ENCODE assay signal across 17 mouse cellular contexts in the genomic region with DNA sequence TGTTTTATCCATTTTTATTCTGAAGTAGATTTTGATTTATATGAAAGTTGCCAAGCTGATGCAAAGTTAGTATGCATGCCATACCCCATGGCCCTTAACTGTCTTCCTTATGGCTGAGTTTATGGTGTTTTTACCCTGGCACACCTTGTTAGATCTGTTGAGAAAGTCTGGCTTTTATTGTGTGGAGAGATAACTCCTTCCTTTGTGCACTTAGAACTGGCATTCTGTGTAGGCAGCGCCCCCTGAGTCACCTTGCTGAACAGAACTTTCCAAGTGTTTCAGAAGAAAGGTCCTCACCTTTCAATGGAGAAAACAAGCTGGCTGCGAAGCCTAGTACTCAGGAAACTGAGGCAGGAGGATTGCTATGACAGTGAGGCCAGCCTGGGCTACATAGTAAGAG. TPM values are rescaled to one million over a fixed set of nuclear protein-coding genes. Genes with fewer than 3 reads are reported as not detected.
DNase-seq lines count a peak whose midpoint lies in the region; ATAC-seq and TF ChIP-seq lines count a peak whose summit lies in the region.
"Had no signal": no experiment of that assay in that cellular context is flagged by ENCODE, and none has a peak within 500 bp of the region (broad histone marks: within the 10 kb centered on the region; RNA-seq: fewer than 3 reads in every experiment).

No protein-coding gene starts in this region.

- no peak for ATAC-seq in heart, embryonic 11.5 days (replicated peaks; ENCODE audit: insufficient number of reproducible peaks, low FRiP score, low TSS enrichment)
- ATAC-seq in kidney, postnatal 0 days (replicated peaks; ENCODE audit: low FRiP score, low read depth) = no peak
- no peak for ATAC-seq in embryonic facial prominence, embryonic 14.5 days (ENCODE audit: low read depth)
- no peak for ATAC-seq in stomach, postnatal 0 days (ENCODE audit: low FRiP score, low TSS enrichment)
- ATAC-seq: forebrain, embryonic 14.5 days had no signal

- no peak for TF ChIP-seq EP300 in stomach, postnatal 0 days (optimal IDR thresholded peaks at IDR 0.05)

- H3K27ac ChIP-seq in heart, embryonic 11.5 days (ENCODE audit: low read depth, low read length) = peak overlapping the region; percentile 88
- no peak overlapping the region for H3K27ac ChIP-seq in kidney, postnatal 0 days
- H3K27ac ChIP-seq in embryonic facial prominence, embryonic 14.5 days (replicated peaks; ENCODE audit: low read depth, low read length) = peak overlapping the region; percentile 53
- H3K27ac ChIP-seq in stomach, postnatal 0 days (replicated peaks) = peak overlapping the region; percentile 70
- H3K27ac ChIP-seq: hindbrain, embryonic 10.5 days; hindbrain, postnatal 0 days; left cerebral cortex, adult 2 months; macrophage; midbrain, embryonic 10.5 days had no signal

- no peak overlapping the region for H3K4me3 ChIP-seq in heart, embryonic 11.5 days (ENCODE audit: low read depth, low read length)
- no peak overlapping the region for H3K4me3 ChIP-seq in kidney, postnatal 0 days (replicated peaks; ENCODE audit: low read depth, low read length)
- no peak overlapping the region for H3K4me3 ChIP-seq in embryonic facial prominence, embryonic 14.5 days (ENCODE audit: low read depth, low read length)
- no peak overlapping the region for H3K4me3 ChIP-seq in stomach, postnatal 0 days (ENCODE audit: low read depth, low read length)
- H3K4me3 ChIP-seq: hindbrain, embryonic 10.5 days; left cerebral cortex, adult 2 months; midbrain, embryonic 10.5 days had no signal

- DNase-seq in heart, adult 8-10 months (ENCODE audit: low spot score) = no peak
- no peak for DNase-seq in kidney, postnatal 0 days (ENCODE audit: low spot score)
- no peak for DNase-seq in kidney, postnatal 10 days
- no peak for DNase-seq in embryonic facial prominence, embryonic 14.5 days (ENCODE audit: low spot score)
- DNase-seq in stomach, postnatal 0 days (ENCODE audit: low spot score) = peak; percentile 48
- DNase-seq in right cerebral cortex, postnatal 36 days (ENCODE audit: low spot score in 2 of 2) = no peak
- DNase-seq: kidney, adult 8-10 months; thymus, postnatal 14 days had no signal

- H3K4me2 ChIP-seq in heart, embryonic 11.5 days = no peak overlapping the region
- no peak overlapping the region for H3K4me2 ChIP-seq in kidney, postnatal 0 days (ENCODE audit: low read length)
- H3K4me2 ChIP-seq in embryonic facial prominence, embryonic 14.5 days (ENCODE audit: low read depth, low read length) = no peak overlapping the region
- H3K4me2 ChIP-seq in stomach, postnatal 0 days (replicated peaks; ENCODE audit: low read depth) = no peak overlapping the region
- H3K4me2 ChIP-seq: liver, embryonic 11.5 days; lung, embryonic 14.5 days had no signal

- no peaks in the 10 kb centered on the region for H3K9me3 ChIP-seq in heart, embryonic 11.5 days (replicated peaks; ENCODE audit: control insufficient read depth, low read length)
- no peaks in the 10 kb centered on the region for H3K9me3 ChIP-seq in kidney, postnatal 0 days (replicated peaks; ENCODE audit: low read length)
- no peaks in the 10 kb centered on the region for H3K9me3 ChIP-seq in embryonic facial prominence, embryonic 14.5 days (ENCODE audit: control insufficient read depth, low read length)
- H3K9me3 ChIP-seq in stomach, postnatal 0 days (ENCODE audit: control insufficient read depth, low read length) = no peaks in the 10 kb centered on the region
- H3K9me3 ChIP-seq: hindbrain, embryonic 10.5 days; midbrain, embryonic 10.5 days had no signal

- H3K4me1 ChIP-seq in heart, embryonic 11.5 days (ENCODE audit: control insufficient read depth, insufficient read depth, low read length) = peaks cover 28% of the 10 kb centered on the region
- no peaks in the 10 kb centered on the region for H3K4me1 ChIP-seq in kidney, postnatal 0 days (replicated peaks; ENCODE audit: insufficient read depth, low read length)
- H3K4me1 ChIP-seq in embryonic facial prominence, embryonic 14.5 days (ENCODE audit: control insufficient read depth, insufficient read depth, low read length) = no peaks in the 10 kb centered on the region
- no peaks in the 10 kb centered on the region for H3K4me1 ChIP-seq in stomach, postnatal 0 days (replicated peaks; ENCODE audit: control insufficient read depth, insufficient read depth)
- H3K4me1 ChIP-seq: hindbrain, embryonic 10.5 days; midbrain, embryonic 10.5 days had no signal

- 0 out of 2 replicates have a peak, but pooled peaks have one; percentile 15 for TF ChIP-seq CTCF in kidney, postnatal 0 days (IDR thresholded peaks at IDR 0.05; ENCODE audit: low read depth)
- peak; percentile 47 for TF ChIP-seq CTCF in stomach, postnatal 0 days (IDR thresholded peaks at IDR 0.05; ENCODE audit: low read depth)

- no peaks in the 10 kb centered on the region for H3K27me3 ChIP-seq in heart, embryonic 11.5 days (ENCODE audit: control insufficient read depth, insufficient read depth, low read length)
- no peaks in the 10 kb centered on the region; the same call in 1 of the 2 replicates for H3K27me3 ChIP-seq in kidney, postnatal 0 days (ENCODE audit: insufficient read depth, low read length)
- H3K27me3 ChIP-seq in embryonic facial prominence, embryonic 14.5 days (replicated peaks; ENCODE audit: control insufficient read depth, insufficient read depth, low read length) = no peaks in the 10 kb centered on the region; the same call in 1 of the 2 replicates
- H3K27me3 ChIP-seq in stomach, postnatal 0 days (ENCODE audit: control insufficient read depth, insufficient read depth, low read length) = no peaks in the 10 kb centered on the region

- 65% methylated on average over 2 of the region's 2 CpGs for WGBS in heart, embryonic 11.5 days (ENCODE audit: insufficient replicate concordance)
- 76% methylated on average over 2 of the region's 2 CpGs for WGBS in kidney, postnatal 0 days
- WGBS in embryonic facial prominence, embryonic 14.5 days = 75% methylated on average over 2 of the region's 2 CpGs
- WGBS in stomach, postnatal 0 days = 64% methylated on average over 2 of the region's 2 CpGs

- no peak overlapping the region for H3K9ac ChIP-seq in heart, embryonic 11.5 days (ENCODE audit: low read depth, low read length)
- H3K9ac ChIP-seq in kidney, postnatal 0 days (ENCODE audit: low read depth, low read length) = no peak overlapping the region
- no peak overlapping the region for H3K9ac ChIP-seq in embryonic facial prominence, embryonic 14.5 days (ENCODE audit: low read depth, low read length)
- H3K9ac ChIP-seq in stomach, postnatal 0 days (ENCODE audit: low read length) = no peak overlapping the region
- H3K9ac ChIP-seq: lung, embryonic 14.5 days had no signal

- peaks cover 4% of the 10 kb centered on the region; the same call in 1 of the 2 replicates for H3K36me3 ChIP-seq in heart, embryonic 11.5 days (ENCODE audit: control insufficient read depth, insufficient read depth, low read length)
- H3K36me3 ChIP-seq in kidney, postnatal 0 days (ENCODE audit: insufficient read depth, low read length) = no peaks in the 10 kb centered on the region
- no peaks in the 10 kb centered on the region for H3K36me3 ChIP-seq in embryonic facial prominence, embryonic 14.5 days (ENCODE audit: control insufficient read depth, insufficient read depth, low read length)
- no peaks in the 10 kb centered on the region; the same call in 1 of the 2 replicates for H3K36me3 ChIP-seq in stomach, postnatal 0 days (ENCODE audit: control insufficient read depth, insufficient read depth, low read length)
- H3K36me3 ChIP-seq: hindbrain, embryonic 10.5 days; midbrain, embryonic 10.5 days had no signal

RNA-seq across cellular contexts. Expression of gene Dsp, which starts 10.9 kb away (rescaled TPM):
- 46.2 and 51.8 TPM in 2 replicates for polyA plus RNA-seq in heart, embryonic 11.5 days (2014; fragmentation: Nextera tagmentation; extraction: Ambion mirVana)
- total RNA-seq in heart, adult 8-10 months (2022) = 100 to 1,000 TPM; 553 to 683 (median 643) TPM
- 4.4 and 4.8 TPM in 2 replicates for polyA plus RNA-seq in kidney, postnatal 0 days (2015; fragmentation: Nextera tagmentation; extraction: Ambion mirVana)
- polyA plus RNA-seq in embryonic facial prominence, embryonic 14.5 days (2014; fragmentation: Nextera tagmentation; extraction: Ambion mirVana) = 28.8 and 32.9 TPM in 2 replicates
- 36.1 and 36.5 TPM in 2 replicates for polyA plus RNA-seq in stomach, postnatal 0 days (2015; fragmentation: Nextera tagmentation; extraction: Ambion mirVana)
- polyA plus RNA-seq: macrophage had no signal

RNA-seq across cellular contexts. Expression of gene Snrnp48, which starts 42.7 kb away (rescaled TPM):
- 27.3 and 27.7 TPM in 2 replicates for polyA plus RNA-seq in heart, embryonic 11.5 days (2014; fragmentation: Nextera tagmentation; extraction: Ambion mirVana)
- total RNA-seq in heart, adult 8-10 months (2022) = 10 to 100 TPM in 2 of 4 experiments, 1 to 10 TPM in 2; 6.5 to 15.6 (median 10.9) TPM
- polyA plus RNA-seq in kidney, postnatal 0 days (2015; fragmentation: Nextera tagmentation; extraction: Ambion mirVana) = 30.9 and 33.4 TPM in 2 replicates
- 30.1 and 31.1 TPM in 2 replicates for polyA plus RNA-seq in embryonic facial prominence, embryonic 14.5 days (2014; fragmentation: Nextera tagmentation; extraction: Ambion mirVana)
- polyA plus RNA-seq in stomach, postnatal 0 days (2015; fragmentation: Nextera tagmentation; extraction: Ambion mirVana) = 18.1 and 19.4 TPM in 2 replicates
